Mouse (Mus musculus) embryonic facial prominence, embryonic 15.5 days (tissue): Measurements from ENCODE around the gene Clic5. TPM values are rescaled to one million over a fixed set of nuclear protein-coding genes. Genes with fewer than 3 reads are reported as not detected.
A peak's percentile ranks its signal among the peaks of the same experiment; 100 is the strongest.

Experiments used
- ATAC-seq: fragments of 200-750 bp; cut with Nextera tagmentation; 2 replicates; pipeline ENCODE4 v1.8.0; 2017; ENCODE audit warnings: low read depth, moderate TSS enrichment; ENCODE audit not compliant: insufficient number of reproducible peaks, low FRiP score, low TSS enrichment
- H3K27ac ChIP-seq: fragments of 300-500 bp; sonication (generic); replicated peaks from 2 replicates; pipeline ENCODE4 v1.5.1; 2015; ENCODE audit warnings: mild to moderate bottlenecking, inconsistent platforms
- H3K27me3 ChIP-seq: fragments of 300-500 bp; sonication (generic); 2 replicates; pipeline ENCODE4 v1.6.1; 2015; ENCODE audit warnings: inconsistent platforms
- H3K36me3 ChIP-seq: fragments of 300-500 bp; sonication (generic); 2 replicates; pipeline ENCODE4 v1.6.1; 2015; ENCODE audit warnings: mild to moderate bottlenecking, inconsistent platforms
- H3K4me1 ChIP-seq: fragments of 300-500 bp; sonication (generic); 2 replicates; pipeline ENCODE4 v1.6.1; 2015; ENCODE audit warnings: inconsistent platforms
- H3K4me2 ChIP-seq: fragments of 300-500 bp; sonication (generic); replicated peaks from 2 replicates; pipeline ENCODE4 v1.6.1; 2015; ENCODE audit warnings: mild to moderate bottlenecking, inconsistent platforms
- H3K4me3 ChIP-seq: fragments of 300-500 bp; sonication (generic); replicated peaks from 2 replicates; pipeline ENCODE4 v1.5.1; 2015; ENCODE audit warnings: mild to moderate bottlenecking, inconsistent platforms
- H3K9ac ChIP-seq: fragments of 300-500 bp; sonication (generic); 2 replicates; pipeline ENCODE4 v1.6.1; 2015; ENCODE audit warnings: inconsistent platforms
- H3K9me3 ChIP-seq: fragments of 300-500 bp; sonication (generic); replicated peaks from 2 replicates; pipeline ENCODE4 v1.6.1; 2016; ENCODE audit warnings: inconsistent platforms
- WGBS: fragments of 180-500 bp; shearing (Covaris S2); methylation state at CpG from one replicate; pipeline ENCODE4 v1.1.7; 2015; 5-methylcytosine and 5-hydroxymethylcytosine counted together
- polyA plus RNA-seq: library from polyadenylated mRNA; unstranded; fragments of >200 nt; fragmentation: Nextera tagmentation; extraction: Ambion mirVana; gene quantifications from 2 replicates; pipeline ENCODE4 v1.2.1, GENCODE M21; 2015

The Clic5 gene
- polyA plus RNA-seq: 1.1 and 1.2 TPM in 2 replicates

- Histone ChIP-seq H3K36me3 (no peaks in the 10 kb centered on the region), H3K27me3 (peaks cover 18% of the 10 kb centered on the region), H3K4me1 (peaks cover 12% of the 10 kb centered on the region), H3K9ac (peak within 1 kb of the TSS; percentile 26), H3K9me3 (no peaks in the 10 kb centered on the region), H3K4me3 (peak within 1 kb of the TSS; percentile 46), H3K27ac (no peak within 1 kb of the TSS), H3K4me2 (peak within 1 kb of the TSS; percentile 88)
- ATAC-seq: peak; percentile 34; the same call in 1 of the 2 replicates
- 3% methylated on average over 24 of the region's 24 CpGs for WGBS
These were observed at the start of gene Clic5 for GRCm38 (mm10) chr17:44188042-44188768. Gene Clic5 (plus strand): TSS chr17:44188584.

- H3K36me3 ChIP-seq: no peaks in the 10 kb centered on the region
- H3K27me3 ChIP-seq: no peaks in the 10 kb centered on the region
- no peaks in the 10 kb centered on the region for H3K4me1 ChIP-seq
- WGBS: 93% methylated on average over 1 of the region's 1 CpGs
- H3K9ac ChIP-seq: no peak overlapping the region
- no peak for ATAC-seq
- H3K9me3 ChIP-seq: no peaks in the 10 kb centered on the region
- no peak overlapping the region for H3K4me2 ChIP-seq
- no peak overlapping the region for H3K27ac ChIP-seq
- H3K4me3 ChIP-seq: no peak overlapping the region
These were observed 42.6 kb upstream of the Clic5 start for GRCm38 (mm10) chr17:44145806-44146205.

- 91% methylated on average over 5 of the region's 5 CpGs for WGBS
- no peak for ATAC-seq
- Histone ChIP-seq H3K27me3 (no peaks in the 10 kb centered on the region), H3K27ac (no peak overlapping the region), H3K4me2 (no peak overlapping the region), H3K9ac (no peak overlapping the region), H3K4me3 (no peak overlapping the region), H3K4me1 (no peaks in the 10 kb centered on the region), H3K9me3 (no peaks in the 10 kb centered on the region), H3K36me3 (no peaks in the 10 kb centered on the region)
These were observed 40.1 kb upstream of the Clic5 start for GRCm38 (mm10) chr17:44148109-44148846.

GRCm38 (mm10) chr17:44151130-44151529 is 37.3 kb upstream of the Clic5 start:
- H3K9me3 ChIP-seq: no peaks in the 10 kb centered on the region
- H3K9ac ChIP-seq: no peak overlapping the region
- no peaks in the 10 kb centered on the region for H3K4me1 ChIP-seq
- no peak overlapping the region for H3K4me3 ChIP-seq
- no peaks in the 10 kb centered on the region for H3K36me3 ChIP-seq
- H3K27ac ChIP-seq: no peak overlapping the region
- H3K27me3 ChIP-seq: no peaks in the 10 kb centered on the region
- no peak for ATAC-seq
- WGBS: 71% methylated on average over 3 of the region's 3 CpGs
- H3K4me2 ChIP-seq: no peak overlapping the region

GRCm38 (mm10) chr17:44151889-44152288 is 36.5 kb upstream of the Clic5 start:
- no peaks in the 10 kb centered on the region for H3K9me3 ChIP-seq
- no peak overlapping the region for H3K27ac ChIP-seq
- no peaks in the 10 kb centered on the region for H3K27me3 ChIP-seq
- H3K4me3 ChIP-seq: no peak overlapping the region
- H3K36me3 ChIP-seq: no peaks in the 10 kb centered on the region
- ATAC-seq: no peak
- WGBS: 82% methylated on average over 8 of the region's 8 CpGs
- no peak overlapping the region for H3K4me2 ChIP-seq
- no peaks in the 10 kb centered on the region for H3K4me1 ChIP-seq
- H3K9ac ChIP-seq: no peak overlapping the region

- Histone ChIP-seq H3K27ac (no peak overlapping the region), H3K4me3 (no peak overlapping the region)
- 40% methylated on average over 5 of the region's 5 CpGs for WGBS
These were observed 34.5 kb upstream of the Clic5 start for GRCm38 (mm10) chr17:44153871-44154270.

GRCm38 (mm10) chr17:44155204-44155603 is 33.2 kb upstream of the Clic5 start:
- H3K4me1 ChIP-seq: no peaks in the 10 kb centered on the region
- no peak overlapping the region for H3K27ac ChIP-seq
- no peaks in the 10 kb centered on the region for H3K36me3 ChIP-seq
- ATAC-seq: no peak
- WGBS: 42% methylated on average over 2 of the region's 2 CpGs
- H3K9ac ChIP-seq: no peak overlapping the region
- H3K4me2 ChIP-seq: no peak overlapping the region
- no peak overlapping the region for H3K4me3 ChIP-seq
- H3K27me3 ChIP-seq: no peaks in the 10 kb centered on the region
- no peaks in the 10 kb centered on the region for H3K9me3 ChIP-seq

More at GRCm38 (mm10) chr17:44153871-44154270, 34.5 kb upstream of the Clic5 start:
- ATAC-seq: no peak
- no peak overlapping the region for H3K4me2 ChIP-seq
- H3K36me3 ChIP-seq: no peaks in the 10 kb centered on the region
- H3K9ac ChIP-seq: no peak overlapping the region
- no peaks in the 10 kb centered on the region for H3K4me1 ChIP-seq
- H3K9me3 ChIP-seq: no peaks in the 10 kb centered on the region
- H3K27me3 ChIP-seq: no peaks in the 10 kb centered on the region

GRCm38 (mm10) chr17:44158186-44158585 is 30.2 kb upstream of the Clic5 start:
- no peak overlapping the region for H3K27ac ChIP-seq
- peaks cover 9% of the 10 kb centered on the region; the same call in 1 of the 2 replicates for H3K4me1 ChIP-seq
- no peaks in the 10 kb centered on the region for H3K9me3 ChIP-seq
- H3K36me3 ChIP-seq: no peaks in the 10 kb centered on the region
- no peak for ATAC-seq
- H3K4me3 ChIP-seq: no peak overlapping the region
- no peak overlapping the region for H3K9ac ChIP-seq
- no peak overlapping the region for H3K4me2 ChIP-seq
- H3K27me3 ChIP-seq: no peaks in the 10 kb centered on the region
- WGBS: 68% methylated on average over 1 of the region's 1 CpGs

- Histone ChIP-seq H3K9ac (no peak overlapping the region), H3K27ac (no peak overlapping the region), H3K36me3 (no peaks in the 10 kb centered on the region), H3K27me3 (no peaks in the 10 kb centered on the region), H3K4me1 (peaks cover 9% of the 10 kb centered on the region; the same call in 1 of the 2 replicates), H3K4me3 (no peak overlapping the region), H3K4me2 (no peak overlapping the region), H3K9me3 (no peaks in the 10 kb centered on the region)
- ATAC-seq: no peak
- 91% methylated on average over 11 of the region's 11 CpGs for WGBS
These were observed 27.9 kb upstream of the Clic5 start for GRCm38 (mm10) chr17:44160449-44160848.

- Histone ChIP-seq H3K4me1 (peaks cover 12% of the 10 kb centered on the region; the same call in 1 of the 2 replicates), H3K4me3 (no peak overlapping the region), H3K36me3 (no peaks in the 10 kb centered on the region), H3K27ac (no peak overlapping the region), H3K4me2 (peak overlapping the region; percentile 22; the same call in 1 of the 2 replicates), H3K9ac (no peak overlapping the region), H3K9me3 (no peaks in the 10 kb centered on the region), H3K27me3 (no peaks in the 10 kb centered on the region)
- 21% methylated on average over 5 of the region's 5 CpGs for WGBS
- no peak for ATAC-seq
These were observed 25.9 kb upstream of the Clic5 start for GRCm38 (mm10) chr17:44162514-44162913.

GRCm38 (mm10) chr17:44162935-44163334 is 25.4 kb upstream of the Clic5 start:
- Histone ChIP-seq H3K4me1 (peaks cover 12% of the 10 kb centered on the region; the same call in 1 of the 2 replicates), H3K27ac (no peak overlapping the region), H3K36me3 (no peaks in the 10 kb centered on the region), H3K9me3 (no peaks in the 10 kb centered on the region), H3K9ac (no peak overlapping the region), H3K27me3 (no peaks in the 10 kb centered on the region), H3K4me3 (no peak overlapping the region), H3K4me2 (peak overlapping the region; percentile 22; the same call in 1 of the 2 replicates)
- ATAC-seq: no peak
- 62% methylated on average over 5 of the region's 5 CpGs for WGBS
